Mouse (Mus musculus): ENCODE data around the gene Eml1.

Eml1 gene

DNA sequence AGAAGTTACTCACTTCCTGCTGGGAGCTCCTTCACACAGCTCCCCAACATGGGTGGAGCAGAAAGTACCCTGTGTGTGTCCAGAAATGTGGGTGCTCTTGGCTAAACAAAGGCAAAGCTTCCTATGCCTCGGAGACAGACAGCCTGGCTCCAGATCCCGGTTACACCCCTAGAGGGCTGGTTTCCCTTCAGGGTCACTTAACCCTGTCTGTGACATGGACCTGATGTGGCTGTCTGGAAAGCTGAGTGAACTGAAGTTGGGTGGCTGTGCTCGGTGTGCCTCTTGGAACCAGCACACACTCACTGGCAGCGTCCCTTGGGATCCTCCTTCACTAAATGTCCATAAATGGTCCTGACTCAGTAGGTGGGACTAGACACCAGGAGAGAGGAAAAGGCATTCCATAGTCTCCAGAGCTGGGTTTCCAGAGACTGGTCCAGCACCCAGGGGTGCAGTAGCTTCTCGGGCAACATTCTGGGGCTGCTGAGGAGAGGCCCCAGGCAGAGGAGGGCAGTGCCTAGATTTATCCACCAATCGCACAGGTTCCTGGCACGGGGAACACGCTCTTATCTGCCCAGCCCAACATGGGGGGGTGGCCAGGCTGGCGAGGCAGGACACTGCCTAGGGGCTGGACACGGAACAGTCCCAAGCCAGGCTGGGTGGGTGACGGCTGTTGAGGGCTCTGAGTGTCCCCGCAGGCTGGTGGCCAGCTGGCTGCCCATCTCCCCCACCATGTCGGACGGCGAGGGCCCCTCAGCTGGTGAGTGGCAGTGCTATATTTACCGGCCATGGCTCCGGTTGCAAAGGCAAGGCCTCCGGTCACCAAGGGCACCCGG lies at the start of gene Eml1:
Gene Eml1 (plus strand): TSS at position 362 of the 833 bp plus-strand sequence.
- CTCF ChIA-PET = no interaction called here

DNA sequence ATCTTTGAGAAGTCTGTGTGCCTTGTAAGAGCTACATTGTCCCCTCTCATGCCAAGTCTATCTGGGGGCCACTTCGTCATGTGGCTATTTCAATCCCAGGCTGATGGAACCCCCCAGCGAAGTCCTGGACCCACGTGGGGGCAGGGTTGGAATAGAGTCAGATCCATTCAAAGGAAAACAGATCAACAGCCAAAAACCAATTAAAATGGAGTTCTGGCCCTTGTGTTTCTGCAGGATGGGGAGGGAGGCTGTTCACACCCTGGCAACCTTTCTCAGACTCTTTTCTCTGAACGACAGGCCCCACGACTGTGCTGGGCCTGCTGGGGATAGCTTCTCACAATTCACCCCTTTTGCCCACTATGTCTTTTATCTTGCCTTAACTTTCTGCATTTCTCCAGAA lies 44.4 kb upstream of the Eml1 start:
- CTCF ChIA-PET = no interaction called here

DNA sequence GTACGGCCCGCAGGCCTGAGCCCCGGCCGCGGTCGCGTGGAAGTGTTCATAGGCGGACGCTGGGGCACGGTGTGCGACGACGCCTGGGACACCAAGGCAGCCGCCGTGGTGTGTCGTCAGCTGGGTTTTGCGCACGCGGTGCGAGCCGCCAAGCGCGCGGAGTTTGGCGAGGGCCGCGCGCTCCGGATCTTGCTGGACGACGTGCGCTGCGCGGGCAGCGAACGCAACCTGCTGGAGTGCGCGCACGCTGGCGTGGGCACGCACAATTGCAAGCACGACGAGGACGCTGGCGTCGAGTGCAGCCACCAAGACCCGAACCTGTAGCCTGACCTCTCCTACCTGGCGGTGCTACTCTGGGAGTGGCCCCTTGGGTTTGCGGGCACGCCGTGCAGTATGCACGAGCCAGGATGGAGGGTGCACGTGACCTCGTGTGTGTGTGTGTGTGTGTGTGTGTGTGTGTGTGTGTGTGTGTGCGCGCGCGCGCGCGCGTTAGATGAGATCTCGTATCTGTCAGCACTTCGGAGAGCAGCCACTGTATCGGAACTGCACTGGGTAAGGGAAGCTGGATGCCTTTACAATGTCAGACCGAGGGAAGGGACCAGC lies 42.8 kb upstream of the Eml1 start:
- CTCF ChIA-PET = no interaction called here

DNA sequence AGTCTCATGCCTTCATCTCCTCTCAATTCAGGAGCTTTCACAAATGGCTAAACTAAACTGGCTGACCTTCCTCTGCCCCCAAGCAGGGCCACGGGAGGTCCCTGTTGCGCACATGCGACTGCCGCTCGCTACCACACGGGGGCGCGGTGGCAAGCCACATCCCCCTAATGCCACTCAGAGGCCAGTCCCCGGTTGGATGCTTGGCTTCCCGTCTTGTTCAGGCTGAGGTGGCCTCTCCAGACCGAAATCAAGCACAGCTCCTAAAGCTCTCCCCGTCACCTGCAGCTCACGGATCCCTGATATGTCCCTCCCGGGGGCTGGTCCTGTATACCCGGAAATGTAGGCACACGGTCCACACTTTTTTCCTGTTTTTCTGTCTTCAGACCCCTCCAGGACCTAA lies 37.7 kb upstream of the Eml1 start:
- CTCF ChIA-PET = no interaction called here

DNA sequence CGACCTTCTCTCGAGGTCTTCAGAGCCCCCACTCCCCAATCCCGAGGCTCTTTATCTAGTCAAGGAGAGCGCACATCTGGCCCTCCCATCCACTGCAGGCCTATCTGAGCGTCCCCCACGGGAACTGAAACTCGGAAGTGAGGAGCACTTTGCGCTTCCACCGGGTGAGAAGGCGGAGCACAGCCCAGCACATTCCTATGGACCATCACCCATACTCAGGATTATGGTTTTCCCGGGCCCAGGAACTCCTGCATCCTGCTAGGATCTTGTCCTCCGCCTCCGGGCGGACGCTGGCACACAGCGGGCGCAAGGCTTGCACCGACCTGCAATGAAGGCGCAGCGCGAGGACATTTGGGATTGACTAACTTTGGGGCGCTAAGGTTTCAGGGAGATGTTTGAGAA lies 37.3 kb upstream of the Eml1 start:
- CTCF ChIA-PET = no interaction called here

DNA sequence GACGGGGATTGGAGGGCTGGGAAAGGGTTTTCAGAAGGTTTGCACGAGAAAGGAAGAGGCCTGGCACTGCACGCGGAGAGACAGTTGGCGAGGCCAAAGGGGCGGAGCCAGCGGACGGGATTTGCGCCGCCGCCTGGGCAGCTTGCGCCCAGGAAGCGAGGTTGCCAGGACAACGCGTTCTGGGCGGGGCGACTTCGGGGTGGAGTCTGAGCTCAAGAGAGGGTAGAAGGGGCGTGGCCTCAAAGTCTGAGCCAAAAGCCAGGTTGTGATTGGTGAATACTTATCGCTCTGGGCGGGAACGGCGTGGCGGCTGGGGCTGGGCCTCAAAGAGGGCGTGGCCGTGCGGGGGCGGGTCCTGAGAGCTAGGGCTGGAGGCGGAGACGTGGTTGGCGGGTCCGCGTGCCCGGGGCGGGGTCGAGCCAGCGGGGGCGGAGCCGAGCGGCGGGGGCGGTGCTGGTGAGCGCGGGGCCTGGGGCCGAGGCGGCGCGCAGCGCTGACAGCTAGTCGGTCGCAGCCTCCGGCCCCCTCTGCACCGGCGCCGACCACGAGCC lies 36.8 kb upstream of the Eml1 start, which contains the start of gene Cyp46a1:
Gene Cyp46a1 (plus strand): TSS at position 487 of the 551 bp plus-strand sequence.
- CTCF ChIA-PET = no interaction called here

GRCm38 (mm10) chr12:108334529-108334928 lies 36.2 kb upstream of the Eml1 start:
- CTCF ChIA-PET = interaction anchor here (0.7 kb wide), 1 partner anchor 75 kb away, joined by 4 read pairs; no protein-coding TSS in a partner anchor

GRCm38 (mm10) chr12:108338572-108339190 lies 32.1 kb upstream of the Eml1 start:
- CTCF ChIA-PET = interaction anchor here (0.8 kb wide), 1 partner anchor 811 kb away, joined by 5 read pairs; no protein-coding TSS in a partner anchor

DNA sequence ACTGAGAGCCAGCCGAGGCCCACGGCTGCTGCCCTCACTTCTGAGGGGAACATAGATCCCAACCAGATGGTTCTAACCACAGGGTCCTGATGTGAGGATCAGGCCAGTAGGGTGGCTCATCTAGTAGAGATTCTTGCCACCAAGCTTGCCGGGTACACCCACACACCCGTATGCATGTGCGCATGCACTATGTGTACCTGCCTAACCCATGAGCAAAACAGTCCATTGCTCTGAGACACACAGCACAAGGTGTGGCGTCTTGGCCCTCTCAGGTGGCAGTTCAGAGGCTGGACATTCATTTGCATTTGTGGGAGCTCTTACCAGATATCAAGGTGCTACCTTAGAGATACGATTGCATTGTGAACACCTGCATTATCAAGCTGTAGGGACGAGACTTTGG lies 22.6 kb upstream of the Eml1 start:
- CTCF ChIA-PET = interaction anchor here (0.6 kb wide), 1 partner anchor 63 kb away, joined by 3 read pairs; no protein-coding TSS in a partner anchor

DNA sequence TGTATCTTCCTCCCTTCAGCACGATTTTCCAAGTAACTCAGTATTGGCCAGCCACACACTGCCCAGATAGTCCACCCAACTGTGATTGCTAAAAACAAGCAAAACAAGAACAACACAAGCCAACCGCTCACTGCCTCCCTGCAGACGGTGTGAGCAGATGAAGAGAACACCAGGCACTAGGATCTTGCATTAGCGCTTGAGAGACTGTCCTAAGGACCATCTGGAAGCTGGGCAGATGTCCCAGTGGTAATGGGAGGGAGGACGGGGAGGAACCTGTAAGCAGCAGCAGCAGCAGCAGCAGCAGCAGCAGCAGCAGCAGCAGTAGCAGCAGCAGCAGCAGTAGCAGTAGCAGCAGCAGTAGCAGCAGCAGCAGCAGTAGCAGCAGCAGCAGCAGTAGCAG lies 21.7 kb upstream of the Eml1 start:
- CTCF ChIA-PET = no interaction called here

DNA sequence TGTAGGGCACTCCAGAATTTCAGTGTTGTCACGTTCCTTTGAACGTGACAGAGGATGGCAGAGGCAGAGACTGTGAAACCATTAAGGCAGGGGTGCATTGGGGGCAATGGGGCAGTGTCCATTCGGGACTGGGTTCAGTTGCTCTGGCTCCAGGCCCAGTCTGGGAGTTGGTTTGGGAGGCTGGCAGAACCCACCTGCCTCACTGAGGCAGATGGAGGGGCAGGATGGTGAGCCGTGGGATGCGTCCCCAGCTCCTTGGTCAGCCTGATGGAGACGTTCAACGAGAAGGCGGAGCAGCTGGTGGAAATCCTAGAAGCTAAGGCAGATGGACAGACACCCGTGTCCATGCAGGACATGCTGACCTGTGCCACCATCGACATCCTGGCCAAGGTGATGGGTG lies 19.8 kb upstream of the Eml1 start:
- CTCF ChIA-PET = no interaction called here

DNA sequence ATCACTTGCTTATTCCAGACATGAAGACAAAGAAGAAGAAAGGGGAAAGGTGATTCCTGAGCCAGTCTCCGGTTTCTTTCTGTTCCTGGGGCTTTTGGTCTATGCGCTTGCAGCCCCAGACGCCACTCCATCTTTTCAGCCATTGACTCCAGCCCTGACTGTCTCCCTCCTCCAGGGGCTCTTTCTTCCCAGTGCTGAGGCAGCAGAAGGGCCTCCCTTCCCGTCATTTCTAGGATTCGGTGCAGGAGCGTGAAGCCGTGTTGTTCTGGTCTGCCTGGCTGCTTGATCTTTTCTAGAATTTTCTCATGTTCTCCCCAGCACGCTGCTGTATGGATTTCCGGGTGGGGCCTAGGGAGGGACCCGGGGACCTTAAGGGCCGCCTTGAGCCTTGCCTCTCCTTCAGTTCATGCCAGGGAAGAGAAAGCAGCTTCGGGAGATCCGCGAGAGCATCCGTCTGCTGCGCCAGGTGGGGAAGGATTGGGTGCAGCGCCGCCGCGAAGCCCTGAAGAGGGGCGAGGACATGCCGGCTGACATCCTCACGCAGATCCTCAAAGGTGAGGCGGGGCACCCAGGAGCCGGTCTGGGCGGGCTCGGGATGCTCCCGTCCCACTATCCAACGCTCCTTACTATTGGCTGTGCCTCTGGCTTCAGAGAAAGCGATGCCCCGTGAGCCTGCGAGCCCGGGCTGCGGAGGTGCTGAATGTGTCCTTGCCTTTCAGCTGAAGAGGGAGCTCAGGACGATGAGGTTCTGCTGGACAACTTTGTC lies 18.2 kb upstream of the Eml1 start:
- CTCF ChIA-PET = no interaction called here

DNA sequence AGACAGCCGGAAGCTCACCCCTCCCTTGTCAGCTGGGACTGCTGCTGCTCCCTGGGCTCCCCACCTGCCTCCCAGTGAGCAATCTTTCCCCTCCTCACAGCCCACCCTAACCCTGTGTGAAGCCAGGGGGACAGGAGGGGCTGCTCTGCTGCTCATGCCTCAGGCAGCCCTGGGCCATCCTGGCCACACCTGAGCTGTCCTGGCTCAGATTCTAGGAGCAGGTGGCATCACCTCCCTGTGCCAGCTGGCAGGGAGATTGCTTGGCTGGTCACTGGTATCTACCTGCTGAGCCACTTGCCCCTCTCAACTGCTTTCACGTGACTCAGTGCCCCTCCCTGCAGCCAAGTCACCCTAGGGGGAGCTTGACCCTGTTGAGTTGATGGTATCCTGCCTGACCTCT lies 16.5 kb upstream of the Eml1 start:
- CTCF ChIA-PET = no interaction called here

DNA sequence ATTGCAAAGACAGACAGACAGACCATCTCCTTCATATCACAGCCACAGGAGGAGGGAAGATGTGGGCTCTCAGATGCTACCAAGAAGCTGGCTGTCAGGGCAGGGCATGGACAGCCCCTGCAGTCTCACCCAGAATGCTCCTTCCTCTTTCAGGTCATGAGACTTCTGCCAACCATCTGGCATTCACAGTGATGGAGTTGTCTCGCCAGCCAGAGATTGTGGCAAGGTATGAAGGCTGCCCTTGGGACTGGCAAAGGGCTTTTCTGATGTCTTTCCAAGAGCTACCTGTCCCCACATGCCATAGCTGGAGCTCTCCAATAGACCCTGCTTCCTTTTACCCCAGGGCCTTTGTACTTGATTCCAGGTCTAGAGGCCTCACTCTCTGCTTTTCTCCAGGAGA lies 15.5 kb upstream of the Eml1 start:
- CTCF ChIA-PET = no interaction called here

- CTCF ChIA-PET = no interaction called here
Measured at GRCm38 (mm10) chr12:108355986-108356385, 14.8 kb upstream of the Eml1 start.

DNA sequence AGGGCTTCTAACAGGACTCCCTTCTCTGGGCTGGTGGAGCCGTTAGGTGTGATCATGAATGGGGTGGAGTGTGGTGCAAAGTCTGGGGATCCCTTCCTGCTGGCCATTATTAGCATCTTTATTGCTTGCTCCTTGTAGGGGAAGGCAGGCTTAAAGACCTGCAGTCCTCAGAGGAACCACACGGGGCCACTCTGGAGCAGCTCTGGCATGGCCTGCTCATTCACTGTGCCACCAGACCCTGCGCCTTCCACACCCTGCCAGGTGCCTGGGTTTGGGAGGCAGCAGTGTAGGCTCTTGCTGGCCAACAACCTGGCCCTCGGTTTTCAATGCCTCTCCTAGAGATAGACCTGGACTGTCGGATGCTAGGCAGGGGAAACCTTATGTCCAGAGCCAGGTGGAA lies 7.0 kb upstream of the Eml1 start:
- CTCF ChIA-PET = no interaction called here

GRCm38 (mm10) chr12:108365340-108365739 lies 5.4 kb upstream of the Eml1 start:
- CTCF ChIA-PET = interaction anchor here (0.7 kb wide), 1 partner anchor 336 kb away, joined by 3 read pairs; no protein-coding TSS in a partner anchor

- CTCF ChIA-PET = no interaction called here
Measured at GRCm38 (mm10) chr12:108365868-108366267, 4.9 kb upstream of the Eml1 start.

DNA sequence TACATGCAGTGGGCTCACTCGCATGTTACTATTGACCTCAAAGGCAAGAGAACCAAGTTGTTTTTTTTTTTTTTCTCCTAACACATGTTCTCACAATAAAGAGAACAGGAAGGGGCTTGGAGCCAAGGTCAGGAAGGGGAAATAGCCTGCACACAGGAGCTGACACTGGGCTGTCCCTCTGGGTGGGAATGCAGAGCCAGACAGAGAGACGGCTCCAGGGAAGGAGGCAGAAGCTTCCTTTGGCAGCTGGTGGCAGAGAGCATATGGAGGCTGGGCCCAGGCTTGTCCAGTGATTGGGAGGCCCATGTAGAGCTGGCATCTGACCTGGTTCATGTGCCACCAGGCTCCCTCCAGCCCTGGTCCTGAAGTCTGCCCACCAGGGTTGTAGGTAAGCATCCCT lies 2.8 kb upstream of the Eml1 start:
- CTCF ChIA-PET = no interaction called here

DNA sequence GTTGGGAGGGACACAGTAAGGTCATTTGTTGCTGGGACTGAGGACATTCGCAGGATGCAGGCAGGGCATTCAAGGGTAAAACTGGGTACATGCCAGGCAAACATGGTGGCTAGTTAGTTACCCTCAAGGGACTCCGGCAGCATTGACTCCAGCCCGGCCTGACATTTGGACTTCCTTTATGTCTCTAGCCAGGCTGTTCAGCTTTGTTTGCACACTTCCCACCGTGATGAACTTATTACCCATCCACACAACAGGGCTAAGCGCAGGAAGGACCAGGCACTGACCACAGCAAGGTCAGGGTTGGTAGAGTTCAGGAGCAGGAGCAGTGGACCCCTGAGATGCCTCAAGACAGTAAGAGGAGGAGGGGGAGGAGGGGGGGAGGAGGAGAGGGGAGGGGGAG lies 1.8 kb upstream of the Eml1 start:
- CTCF ChIA-PET = no interaction called here

- CTCF ChIA-PET = no interaction called here
Measured at GRCm38 (mm10) chr12:108371429-108371765, 640 bp downstream of the Eml1 start.

DNA sequence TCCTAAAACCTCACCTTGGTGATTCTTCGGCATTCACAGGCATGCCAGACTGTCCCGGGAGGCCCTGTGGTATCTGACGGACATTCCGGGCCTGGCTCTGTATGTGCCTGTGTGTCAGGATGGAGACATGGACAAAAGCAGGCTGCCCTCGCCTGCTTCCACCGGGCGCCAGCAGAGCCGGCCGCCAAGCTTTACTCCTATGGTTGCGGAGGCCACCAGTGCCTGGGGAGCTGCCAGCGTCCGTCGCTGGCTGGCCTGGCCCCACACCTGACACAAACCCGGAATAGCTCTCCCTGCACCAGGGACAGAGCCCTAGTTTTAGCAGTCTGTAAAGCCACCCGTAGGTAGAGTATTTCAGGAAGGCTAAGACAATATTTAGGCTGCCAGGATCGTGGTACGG lies 1.5 kb downstream of the Eml1 start:
- CTCF ChIA-PET = no interaction called here
